Mouse (Mus musculus) spleen, adult 18-20 months (tissue): Measurements from ENCODE around the gene AI467606.
"Not testable (repeated sequence)": the region's sequence is repeated elsewhere in the genome, so short reads cannot be mapped to it uniquely, and the experiment has no call there.

Experiments used
- DNase-seq, 2 experiments: peaks; one replicate each; pipeline ENCODE4 v3.0.0; 2022; ENCODE audit warnings: mixed read lengths in 2 of 2

AI467606 gene

DNA sequence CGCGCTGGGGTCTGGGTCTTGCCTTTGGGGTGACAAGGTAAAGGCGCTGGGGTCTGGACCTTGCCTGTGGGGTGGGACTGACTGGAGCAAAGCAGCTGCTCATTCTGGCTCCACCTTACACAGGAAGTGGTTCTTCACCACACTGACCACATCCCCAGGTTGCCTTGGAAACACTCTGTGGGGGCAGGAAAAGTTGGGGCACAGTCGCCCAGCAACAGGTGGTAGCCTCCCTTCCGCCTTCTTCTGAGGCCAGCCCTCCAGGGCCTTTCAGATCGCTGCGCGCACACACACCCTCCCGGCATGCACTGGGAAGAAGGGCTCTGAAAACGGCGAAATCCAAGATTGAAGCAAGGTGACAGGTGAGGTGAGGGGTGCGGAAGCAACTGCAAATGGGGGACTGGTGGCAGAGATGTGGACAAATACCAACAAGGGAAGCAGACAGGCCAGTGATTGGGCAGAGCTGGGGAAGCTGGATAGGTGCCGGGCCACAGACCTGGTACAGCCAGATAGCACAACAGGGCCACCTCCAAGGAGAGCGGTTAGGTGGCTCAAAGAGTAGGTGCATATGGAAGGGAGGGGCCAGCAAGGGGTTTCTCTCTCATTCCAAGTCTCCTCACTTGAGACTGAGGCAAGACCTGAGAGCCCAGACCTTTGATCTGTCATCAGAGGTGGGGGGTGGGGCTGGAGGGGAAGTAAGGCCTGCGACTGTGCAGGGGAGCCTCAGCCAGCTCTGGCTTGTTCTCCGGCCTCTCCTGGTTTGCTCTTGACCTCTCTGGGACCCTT is at the start of gene AI467606:
Gene AI467606, plus strand, starts transcription at position 246 of the 783 bp plus-strand sequence.
- peak; percentile 83 to 92 for DNase-seq

DNA sequence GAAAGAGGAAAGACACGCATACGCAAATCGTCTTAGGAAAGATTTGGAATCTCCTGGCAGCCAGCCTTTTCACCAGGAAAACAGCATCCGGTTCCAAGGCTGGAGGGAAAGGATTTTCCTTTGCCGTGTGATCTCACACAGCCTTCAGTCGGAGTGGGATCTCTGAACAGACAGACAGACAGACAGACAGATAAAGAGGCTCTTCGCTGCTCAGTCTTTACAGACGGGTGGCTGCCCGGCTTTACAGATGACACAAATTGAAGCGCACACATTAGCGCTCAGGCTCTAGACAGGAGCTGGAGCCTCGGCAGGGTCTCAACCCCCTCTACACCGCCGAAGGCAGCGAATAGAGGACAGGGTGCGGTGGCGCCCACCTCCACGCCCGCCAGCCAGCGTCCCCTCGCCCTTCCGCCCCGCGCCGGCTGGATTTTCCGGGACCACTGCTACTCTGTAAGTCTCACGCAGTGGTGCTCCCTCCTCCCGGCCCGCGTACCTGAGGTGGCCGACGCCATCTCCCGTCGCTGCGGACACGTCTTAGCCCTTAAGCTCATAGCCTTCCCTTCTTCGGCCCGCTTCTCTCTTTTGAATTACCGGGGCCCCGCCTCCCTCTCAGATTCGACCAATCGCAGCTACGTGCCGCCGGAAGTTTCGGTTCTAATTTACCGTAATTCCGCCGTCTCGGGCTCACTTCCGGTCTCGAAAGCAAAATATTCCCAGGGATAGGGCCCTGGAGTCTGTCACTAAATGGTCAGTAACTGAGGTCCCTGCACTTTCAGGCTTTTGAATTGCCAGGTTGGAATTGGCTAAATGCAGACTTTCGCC is 49.1 kb upstream of the AI467606 start, which contains the start of gene Kif22:
Gene Kif22, minus strand, starts transcription at position 621 of the 822 bp plus-strand sequence.
- DNase-seq: peak; percentile 76 to 87

- no peak for DNase-seq
Observed at GRCm38 (mm10) chr7:127055026-127055585, 36.1 kb upstream of the AI467606 start.

DNA sequence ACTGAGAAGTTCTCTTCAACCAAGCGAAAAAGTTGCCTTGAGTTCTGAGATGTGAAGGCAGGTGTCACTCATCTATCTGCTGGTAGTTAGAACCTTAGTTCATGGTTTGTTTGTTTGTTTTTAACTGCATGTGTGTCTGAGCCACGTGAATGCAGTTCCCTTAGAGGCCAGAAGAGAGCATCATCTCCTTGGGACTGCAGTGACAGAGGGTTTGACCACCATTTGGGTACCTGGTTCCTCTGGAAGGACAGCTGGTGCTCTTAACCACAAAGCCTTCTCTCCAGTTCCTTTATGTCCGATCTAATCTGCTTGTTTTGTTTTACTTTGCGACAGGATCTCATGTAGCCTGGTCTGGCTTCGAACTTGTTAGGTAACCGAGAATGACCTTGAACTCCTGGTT is 25.6 kb upstream of the AI467606 start:
- no peak for DNase-seq

GRCm38 (mm10) chr7:127066317-127066716 is 24.8 kb upstream of the AI467606 start:
- DNase-seq: no peak

GRCm38 (mm10) chr7:127070871-127071413 is 20.2 kb upstream of the AI467606 start:
- no peak for DNase-seq

DNA sequence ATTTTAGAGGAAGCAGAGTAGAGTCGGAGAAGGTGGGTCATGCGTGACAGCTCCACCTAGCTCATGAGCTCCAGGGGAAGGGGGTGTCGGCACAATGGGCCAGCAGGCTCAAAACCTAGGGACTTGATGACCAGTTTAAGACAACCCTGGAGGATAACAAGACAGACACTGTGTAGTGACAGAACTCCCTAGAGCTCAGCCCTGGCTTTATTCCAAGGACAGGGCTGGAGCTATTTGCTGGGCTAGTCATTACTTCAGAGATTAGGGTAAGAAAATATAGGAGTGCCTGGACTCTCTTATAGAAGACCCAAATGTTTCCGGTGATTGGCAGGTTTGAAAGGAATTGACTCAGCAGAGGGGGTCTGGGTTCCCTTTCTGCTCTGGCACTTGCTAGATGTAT is 17.9 kb upstream of the AI467606 start:
- DNase-seq: no peak

- DNase-seq: no peak
Observed at GRCm38 (mm10) chr7:127076188-127076587, 15.0 kb upstream of the AI467606 start.

DNA sequence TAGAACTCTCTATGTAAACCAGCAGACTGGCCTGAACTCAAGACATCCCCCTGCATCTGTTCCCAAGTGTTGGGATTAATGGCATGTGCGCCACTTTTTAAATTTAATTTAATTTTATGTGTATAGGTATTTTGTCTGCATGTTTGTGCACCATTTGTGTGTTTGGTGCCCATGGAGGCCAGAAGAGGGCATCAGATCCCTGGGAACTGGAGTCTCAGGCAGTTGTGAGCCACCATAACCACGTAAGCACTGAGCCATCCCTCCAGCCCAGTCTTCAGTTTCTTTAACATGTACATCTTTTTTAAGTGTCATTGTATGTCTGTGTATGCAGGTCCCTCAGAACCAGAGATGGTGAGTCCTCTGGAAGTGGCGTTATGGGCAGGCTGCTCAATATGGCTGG is 13.5 kb upstream of the AI467606 start:
- DNase-seq: no peak

- DNase-seq: no peak
Observed at GRCm38 (mm10) chr7:127080045-127080444, 11.1 kb upstream of the AI467606 start.

GRCm38 (mm10) chr7:127082271-127082670 is 8.9 kb upstream of the AI467606 start:
- DNase-seq: no peak

GRCm38 (mm10) chr7:127082995-127083394 is 8.2 kb upstream of the AI467606 start:
- no peak for DNase-seq

- no peak for DNase-seq
Observed at GRCm38 (mm10) chr7:127083689-127084088, 7.5 kb upstream of the AI467606 start.

- no peak for DNase-seq
Observed at GRCm38 (mm10) chr7:127084794-127085193, 6.4 kb upstream of the AI467606 start.

DNA sequence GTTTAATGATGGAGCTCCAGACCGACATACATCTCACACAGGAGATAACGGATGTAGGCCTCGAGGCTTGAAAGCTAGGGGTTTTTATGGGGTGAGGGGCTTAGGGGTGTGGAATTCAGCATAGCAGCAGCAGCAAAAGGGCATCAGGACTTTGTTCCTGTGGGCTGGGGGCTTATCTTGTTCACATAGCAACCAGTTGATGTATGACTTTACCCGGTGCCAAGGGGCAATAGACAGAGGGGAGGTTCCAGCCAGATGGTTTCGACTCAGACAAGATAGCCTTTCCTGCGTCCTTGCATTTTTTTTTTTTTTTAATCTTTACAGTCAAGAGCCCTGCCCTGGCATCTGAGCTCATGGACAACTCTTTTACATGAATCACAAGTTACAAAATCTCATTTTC is 5.4 kb upstream of the AI467606 start:
- DNase-seq: not testable (repeated sequence)

DNA sequence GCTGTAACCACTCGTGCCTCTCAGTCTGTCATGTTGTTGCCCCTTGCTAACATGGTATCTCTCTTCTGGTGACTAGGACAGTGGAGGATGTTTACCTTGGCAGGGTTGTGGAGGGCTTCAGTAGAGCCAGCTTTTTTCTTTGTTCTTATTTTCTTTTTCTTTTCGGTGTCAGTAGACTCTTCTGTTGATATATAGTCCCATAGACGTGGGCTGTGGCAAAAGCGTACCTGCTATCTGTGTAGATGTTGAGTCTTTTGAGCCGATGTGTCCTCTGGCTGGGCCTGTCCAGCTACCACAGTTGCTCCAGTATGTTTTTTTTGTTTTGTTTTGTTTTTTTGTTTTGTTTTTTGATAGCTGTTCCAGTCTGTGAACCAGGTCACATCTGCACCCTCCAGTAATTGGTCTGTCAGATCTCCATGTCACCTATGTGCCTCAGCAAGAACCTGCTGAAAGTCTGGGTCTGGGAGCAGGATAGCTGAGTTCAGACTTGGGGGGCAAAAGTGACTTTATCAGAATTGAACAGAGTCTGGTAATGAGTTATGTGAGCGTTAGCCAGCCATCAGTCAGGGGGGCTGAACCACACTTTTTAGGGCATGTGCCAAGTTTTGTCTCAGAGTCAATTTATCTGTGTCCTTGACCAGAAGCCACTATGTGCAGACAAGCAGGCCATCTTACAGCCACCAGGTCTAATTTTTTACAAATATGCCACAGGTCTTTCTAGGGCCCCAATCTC is 3.7 kb upstream of the AI467606 start, which contains the start of gene Zg16:
Gene Zg16, minus strand, starts transcription at position 51 of the 733 bp plus-strand sequence.
- not testable (repeated sequence) for DNase-seq

GRCm38 (mm10) chr7:127088083-127088482 is 3.1 kb upstream of the AI467606 start:
- DNase-seq: no peak

DNA sequence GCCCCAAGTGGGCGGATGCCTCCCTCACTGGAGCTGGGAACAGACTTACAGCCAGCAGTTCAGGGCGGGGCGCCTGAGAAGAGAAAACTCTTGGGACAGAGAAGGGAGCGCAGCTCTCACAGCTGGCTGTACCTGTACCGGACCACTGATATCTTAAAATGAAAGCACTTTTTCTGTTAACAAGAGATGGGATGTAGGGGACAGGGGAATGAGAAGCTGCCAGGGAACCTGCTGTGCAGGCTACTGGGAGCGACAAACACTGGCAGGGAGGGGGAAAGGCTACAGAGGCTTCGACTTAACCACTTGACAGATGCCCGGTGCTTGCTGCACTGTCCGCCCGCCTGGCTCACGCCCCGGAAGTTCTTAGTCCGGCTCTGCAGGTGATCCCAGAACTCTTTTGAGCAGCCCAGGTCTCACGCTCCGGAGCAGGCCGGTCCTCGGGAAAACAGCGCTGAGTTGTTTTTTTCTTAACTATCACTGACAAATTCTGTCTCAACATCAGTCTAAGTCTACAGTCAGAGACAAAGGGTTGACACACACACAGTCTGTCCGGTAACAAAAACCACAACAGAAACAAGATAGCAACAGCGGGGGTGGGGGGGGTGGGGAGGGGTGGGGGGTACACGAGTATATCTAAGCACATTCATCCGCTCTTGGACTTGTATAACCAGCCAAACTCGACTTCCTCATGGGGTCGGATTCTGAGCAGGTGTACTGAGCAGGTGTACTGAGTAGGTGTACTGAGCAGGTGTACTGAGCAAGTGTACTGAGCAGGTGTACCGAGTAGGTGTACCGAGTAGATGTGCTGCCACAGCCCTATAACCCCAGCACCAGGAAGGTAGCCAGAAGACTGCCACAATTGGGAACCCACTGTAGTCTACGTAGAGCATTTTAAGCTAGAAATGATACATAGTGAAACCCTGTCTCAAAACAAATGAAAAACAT is 2.0 kb upstream of the AI467606 start:
- DNase-seq: peak; percentile 47 to 59

DNA sequence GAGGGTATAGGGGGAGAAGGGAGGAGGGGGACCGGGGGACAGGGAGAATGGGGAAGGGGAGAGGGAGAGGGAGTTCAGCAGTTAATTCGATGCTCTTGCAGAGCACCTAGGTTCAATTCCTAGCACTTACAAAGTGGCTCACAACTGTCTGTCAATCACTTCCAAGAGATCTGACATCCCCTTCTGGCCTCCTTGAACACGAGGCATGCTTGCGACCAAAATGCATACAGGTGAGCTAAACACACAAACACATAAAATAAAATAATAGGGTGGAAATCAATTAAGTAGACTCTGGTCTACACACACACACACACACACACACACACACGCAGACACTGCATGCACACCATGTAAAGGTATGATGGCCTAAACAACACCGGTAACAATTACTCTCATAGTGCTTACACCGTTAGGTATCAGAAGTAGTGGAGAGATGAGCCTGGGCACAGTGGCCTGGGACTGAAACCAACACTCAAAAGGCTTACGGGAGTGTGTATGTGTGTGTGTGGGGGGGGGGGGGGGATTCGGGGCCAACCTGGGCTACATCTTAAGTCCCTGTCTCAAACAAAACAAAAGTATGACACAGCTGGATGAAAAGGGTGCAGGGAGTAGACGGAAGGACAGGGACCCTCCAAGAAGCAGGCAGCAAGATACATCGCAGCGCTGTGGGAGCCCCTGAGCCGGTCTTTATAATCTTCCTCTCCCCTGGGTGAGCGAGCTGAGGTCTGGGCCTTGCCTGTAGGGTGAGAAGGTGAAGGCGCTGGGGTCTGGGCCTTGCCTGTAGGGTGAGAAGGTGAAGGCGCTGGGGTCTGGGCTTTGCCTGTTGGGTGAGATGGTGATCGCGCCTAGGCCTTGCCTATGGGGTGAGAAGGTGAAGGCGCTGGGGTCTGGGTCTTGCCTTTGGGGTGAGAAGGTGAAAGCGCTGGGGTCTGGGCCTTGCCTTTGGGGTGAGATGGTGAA is 725 bp upstream of the AI467606 start:
- no peak for DNase-seq

- no peak for DNase-seq
Observed at GRCm38 (mm10) chr7:127093914-127094313, 2.8 kb downstream of the AI467606 start.
